Mouse (Mus musculus): Measurements from ENCODE around the gene Atxn1l. TPM values are rescaled to one million over a fixed set of nuclear protein-coding genes. Genes with fewer than 3 reads are reported as not detected.

Gene Atxn1l
- total RNA-seq, 1 experiment from 2014 or later, result 41.8 TPM

Other genes with a start within 250 kb of the Atxn1l start
- gene Pmfbp1, start 243.7 kb downstream of the Atxn1l start, total RNA-seq (2021), result not detected in 2 replicates
- gene Dhx38, start 171.9 kb downstream of the Atxn1l start, total RNA-seq (2021), result 27.9 and 29.1 TPM in 2 replicates
- gene Txnl4b, start 171.8 kb downstream of the Atxn1l start, total RNA-seq (2021), result 13.1 and 16.2 TPM in 2 replicates
- 78.2 and 105 TPM in 2 replicates for gene Hp, start 158.6 kb downstream of the Atxn1l start, total RNA-seq (2021)
- gene Dhodh, start 129.1 kb downstream of the Atxn1l start, total RNA-seq (2021), result 23.6 and 25.1 TPM in 2 replicates
- gene Pkd1l3, start 123.2 kb downstream of the Atxn1l start, total RNA-seq (2021), result 0.06 TPM in 1 of 2 replicates, not detected in the other
- gene Ist1, start 44.5 kb downstream of the Atxn1l start, total RNA-seq (2021), result 88.2 and 97.6 TPM in 2 replicates
- gene Zfp821, start 32.2 kb downstream of the Atxn1l start, total RNA-seq (2021), result 10.8 and 13.3 TPM in 2 replicates
- 91.7 and 93.1 TPM in 2 replicates for gene Ap1g1, start 40.8 kb upstream of the Atxn1l start, total RNA-seq (2021)
- gene Phlpp2, start 130.8 kb upstream of the Atxn1l start, total RNA-seq (2021), result 10.0 and 11.0 TPM in 2 replicates
- not detected in 2 replicates for gene Marveld3, start 224.5 kb upstream of the Atxn1l start, total RNA-seq (2021)